Mouse (Mus musculus) embryo, embryonic 10.5 days (tissue): Measurements from ENCODE around the gene Gpatch8.

Experiments used
- DNase-seq: peaks from one replicate; pipeline ENCODE4 v3.0.0-alpha.2; 2015; ENCODE audit warnings: low spot score

The Gpatch8 gene

DNA sequence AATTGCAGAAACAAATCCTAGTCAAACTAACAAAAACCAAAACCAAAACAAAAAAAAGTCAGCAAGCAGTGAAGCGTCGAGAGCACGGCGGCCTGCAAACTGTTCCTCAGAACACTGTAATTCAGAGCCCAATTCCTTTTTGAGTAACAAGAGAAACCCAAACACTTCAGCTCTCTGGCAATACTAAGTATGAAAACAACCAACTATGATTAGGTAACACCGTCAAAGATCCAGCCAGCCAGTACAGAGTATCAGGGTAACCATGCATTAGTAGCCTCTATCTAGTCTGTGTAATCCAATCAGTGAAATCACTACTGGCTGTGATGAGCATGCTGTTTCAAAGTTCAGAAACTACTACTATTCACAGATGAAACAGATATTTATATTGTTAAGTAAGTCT lies 60.5 kb downstream of the Gpatch8 start:
- DNase-seq = no peak

DNA sequence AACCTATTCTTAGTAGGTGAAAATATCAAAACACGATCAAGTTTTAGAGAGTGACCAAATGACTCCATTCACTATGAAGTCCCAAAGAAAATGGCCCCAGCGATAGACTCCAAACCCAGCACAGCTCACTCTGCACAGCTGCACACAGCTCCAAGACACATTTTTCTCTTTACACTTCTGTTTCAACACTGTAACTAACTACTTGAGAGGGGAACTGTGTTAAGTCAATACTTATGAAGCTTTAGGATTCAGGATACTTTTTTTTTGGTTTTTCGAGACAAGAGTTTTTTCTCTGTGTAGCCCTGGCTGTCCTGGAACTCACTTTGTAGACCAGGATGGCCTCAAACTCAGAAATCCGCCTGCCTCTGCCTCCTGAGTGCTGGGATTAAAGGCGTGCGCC lies 61.1 kb downstream of the Gpatch8 start:
- DNase-seq = no peak

DNA sequence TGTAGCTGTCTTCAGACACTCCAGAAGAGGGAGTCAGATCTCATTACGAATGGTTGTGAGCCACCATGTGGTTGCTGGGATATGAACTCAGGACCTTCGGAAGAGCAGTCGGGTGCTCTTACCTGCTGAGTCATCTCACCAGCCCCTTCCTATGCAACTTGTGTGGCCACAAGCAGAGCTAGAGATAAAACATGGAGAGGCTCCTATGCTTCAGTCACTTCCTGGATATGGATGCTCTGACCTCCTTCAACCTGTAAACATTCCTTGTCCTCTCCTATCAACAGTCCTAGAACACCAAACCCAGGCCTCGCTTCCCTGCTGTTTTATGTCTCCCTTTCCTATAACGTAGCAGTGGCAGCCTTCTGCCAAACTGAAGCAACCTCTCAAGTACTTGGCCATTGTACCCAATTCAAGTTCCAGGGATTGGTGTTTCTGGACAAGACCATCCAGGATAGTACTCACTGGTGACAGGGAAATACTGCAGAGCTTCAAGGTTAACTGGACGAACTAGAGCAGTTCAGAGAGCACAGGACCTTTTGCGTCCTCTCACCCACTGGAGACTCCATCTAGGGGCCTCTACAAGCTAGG lies 62.0 kb downstream of the Gpatch8 start:
- no peak for DNase-seq

DNA sequence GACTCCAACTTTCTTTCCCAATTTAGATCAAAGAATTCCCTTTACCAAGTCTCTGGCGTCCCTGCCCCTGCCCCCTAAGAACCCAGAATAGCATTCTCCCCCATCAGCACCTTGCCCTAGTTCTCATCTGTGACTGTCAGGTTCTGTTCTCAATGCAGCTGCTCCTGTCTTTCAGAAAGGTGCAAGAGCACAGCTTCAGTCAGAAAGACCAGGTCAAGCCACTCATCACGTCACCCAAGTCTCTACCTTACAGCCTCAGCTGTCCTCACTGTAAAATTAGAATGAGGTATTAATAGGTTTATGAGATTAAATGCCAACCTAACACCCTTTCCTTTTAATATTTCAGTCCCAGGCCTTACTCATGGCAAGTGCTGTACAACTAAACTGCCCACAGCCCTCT lies 63.0 kb downstream of the Gpatch8 start:
- no peak for DNase-seq

DNA sequence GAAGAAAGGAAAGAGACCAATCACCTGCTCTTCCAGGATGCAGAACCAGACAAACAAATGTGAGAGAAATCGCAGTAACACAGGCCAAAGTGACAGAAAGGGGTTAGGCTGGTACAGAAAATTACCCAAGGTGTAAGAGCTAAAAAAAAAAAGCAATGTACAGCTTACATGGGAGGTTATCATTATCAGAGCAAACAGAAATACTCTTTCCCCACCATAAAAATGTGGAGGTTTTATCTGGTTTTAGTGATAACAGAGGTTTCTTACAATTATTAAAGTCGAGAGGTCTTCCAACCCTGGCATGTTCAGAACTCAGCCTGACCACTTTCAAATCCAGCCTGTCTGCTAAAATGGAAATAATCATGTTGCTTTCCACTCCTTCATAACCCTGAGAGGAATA lies 68.3 kb downstream of the Gpatch8 start:
- DNase-seq = no peak

DNA sequence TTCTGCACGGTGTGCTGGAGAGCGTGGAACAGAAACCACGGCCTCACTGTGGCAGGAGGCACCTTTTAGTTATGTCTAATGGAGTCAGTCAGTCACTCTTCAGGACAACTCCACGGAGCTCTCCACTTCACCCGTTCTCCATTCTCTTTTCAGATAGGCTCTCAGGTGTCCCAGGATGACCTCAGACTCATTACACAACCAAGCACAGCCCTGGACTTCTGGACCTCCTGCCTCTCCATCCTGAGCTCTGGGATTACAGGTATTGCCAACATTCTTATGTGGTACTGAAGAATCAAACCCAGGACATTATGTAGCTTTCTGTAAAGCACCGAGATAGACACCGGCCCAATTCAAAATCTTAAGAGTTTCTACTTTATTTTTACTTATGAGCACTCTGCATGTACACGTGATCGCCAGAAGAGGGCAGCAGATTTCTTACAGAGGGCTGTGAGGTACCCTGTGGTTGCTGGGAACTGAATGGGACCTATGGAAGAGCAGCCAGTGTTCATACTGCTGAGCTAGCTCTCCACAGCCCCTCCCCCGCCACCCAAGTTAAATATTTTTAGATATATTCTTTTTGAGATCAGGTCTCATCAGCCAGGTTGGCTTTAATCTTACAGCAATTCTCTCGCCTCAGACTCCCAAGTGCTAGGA lies 69.3 kb downstream of the Gpatch8 start:
- peak; percentile 87 for DNase-seq

DNA sequence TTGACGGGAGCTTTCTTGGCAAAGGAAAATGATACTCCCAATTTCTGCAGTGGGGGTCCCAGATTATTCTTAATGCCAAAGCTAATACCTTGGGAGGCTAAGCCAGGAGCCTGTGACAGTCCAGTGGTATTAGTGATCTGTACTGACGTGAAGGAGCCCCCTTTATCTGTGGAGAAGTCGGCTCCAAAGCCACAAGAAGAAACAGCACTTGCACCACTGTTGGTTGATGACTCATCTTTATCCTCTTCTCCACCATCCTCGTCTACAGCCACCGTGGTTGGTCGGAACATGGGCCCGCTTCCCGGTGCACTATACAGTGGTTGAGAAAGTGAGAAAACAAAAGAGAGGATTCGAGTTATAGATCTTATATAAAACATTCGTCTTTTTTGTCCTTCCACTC lies 74.4 kb downstream of the Gpatch8 start:
- DNase-seq = no peak

DNA sequence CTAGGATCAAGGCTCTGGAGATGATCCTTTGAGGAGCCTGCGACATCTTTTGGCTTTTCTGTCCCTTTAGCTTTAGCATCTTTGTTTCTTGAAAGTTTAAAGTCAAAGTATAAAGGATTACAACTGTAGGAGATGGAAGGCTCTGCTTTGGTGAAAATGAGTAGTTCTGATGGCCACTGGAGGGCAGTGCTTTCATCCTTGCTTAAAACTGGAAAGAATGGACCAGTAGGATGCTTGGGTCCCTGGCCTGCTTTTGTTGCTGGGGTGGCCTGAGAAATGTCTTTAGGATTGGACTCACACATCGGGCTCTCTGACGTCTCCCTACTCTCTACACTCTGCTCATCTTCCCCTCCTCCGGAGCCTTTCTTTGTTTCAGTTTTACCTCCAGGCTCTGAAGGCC lies 75.3 kb downstream of the Gpatch8 start:
- DNase-seq = no peak

DNA sequence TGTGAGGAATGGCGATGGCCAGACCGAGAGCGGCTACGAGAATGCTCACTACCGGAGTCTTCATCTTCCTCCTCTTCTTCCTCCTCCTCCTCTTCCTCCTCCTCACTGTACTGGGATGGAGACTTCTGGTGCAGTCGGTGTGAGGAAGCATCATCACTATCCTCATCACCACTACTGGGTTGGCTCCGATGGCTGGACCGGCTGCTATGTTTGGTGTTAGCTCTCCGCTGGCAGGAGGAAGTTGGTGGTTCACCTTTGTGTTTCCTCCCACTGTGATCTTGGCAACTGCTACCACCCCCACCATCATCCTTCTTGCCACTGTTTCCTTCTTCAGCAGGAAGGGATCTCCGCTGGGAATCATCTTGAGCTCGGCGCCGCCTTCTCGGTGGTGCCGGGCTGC lies 76.1 kb downstream of the Gpatch8 start:
- no peak for DNase-seq

DNA sequence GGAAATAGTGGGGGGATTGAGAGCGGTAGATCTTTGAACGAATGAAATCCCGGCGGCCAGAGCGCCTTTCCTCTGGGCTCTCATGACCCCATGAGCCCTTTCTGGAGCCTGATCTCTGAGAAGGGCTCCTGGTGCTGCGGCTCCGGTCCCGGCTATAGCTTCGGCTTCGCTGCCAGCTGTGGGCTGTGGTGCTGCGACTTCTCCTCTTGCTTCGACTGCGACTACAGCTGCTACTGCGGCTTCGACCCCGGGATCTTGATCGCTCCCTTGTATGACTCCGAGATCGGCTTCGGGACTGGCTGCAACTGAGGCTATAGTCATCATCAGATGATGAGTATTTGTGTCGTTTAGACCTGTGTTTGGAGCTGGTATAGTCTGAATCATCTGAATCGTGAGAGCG lies 76.6 kb downstream of the Gpatch8 start:
- DNase-seq = no peak

DNA sequence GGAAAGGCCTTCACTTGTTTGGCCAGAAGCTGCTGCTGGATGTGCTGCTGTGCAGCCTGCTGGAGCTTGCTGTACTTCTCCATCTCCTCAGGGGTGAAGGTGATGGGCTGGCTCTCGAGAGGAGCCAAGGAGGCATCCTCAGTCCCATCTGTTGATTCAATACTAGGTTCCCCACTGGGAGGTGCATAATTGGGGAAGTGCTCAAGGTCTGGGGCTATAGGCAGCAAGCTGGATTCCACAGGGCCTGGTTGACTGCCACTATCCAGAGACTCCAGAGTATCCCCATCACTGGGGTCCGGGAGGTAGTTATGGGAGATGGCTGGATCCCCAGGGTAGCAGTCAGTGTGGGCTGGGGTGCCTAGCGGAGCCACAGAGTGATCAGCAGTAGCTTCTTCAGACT lies 77.5 kb downstream of the Gpatch8 start:
- DNase-seq = no peak

DNA sequence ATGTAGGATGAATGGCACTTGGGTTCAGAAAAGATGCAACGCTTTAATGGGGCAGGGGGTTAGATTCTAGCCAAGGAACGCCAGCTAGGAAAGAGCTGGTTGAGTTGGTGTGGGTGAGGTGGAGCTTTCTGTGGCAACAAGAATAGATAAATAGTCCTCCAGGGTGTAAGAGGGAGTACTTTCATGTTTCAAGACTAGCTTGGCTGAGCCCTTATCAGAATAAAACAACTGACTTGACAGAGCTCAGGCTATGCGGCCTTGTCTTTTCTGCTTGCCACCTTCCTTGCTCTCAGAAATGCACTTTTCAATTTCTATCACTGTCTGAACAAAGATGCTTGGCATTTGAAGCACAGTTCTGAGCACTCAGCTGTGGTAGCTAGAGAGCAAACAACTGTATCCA lies 81.2 kb downstream of the Gpatch8 start:
- no peak for DNase-seq

DNA sequence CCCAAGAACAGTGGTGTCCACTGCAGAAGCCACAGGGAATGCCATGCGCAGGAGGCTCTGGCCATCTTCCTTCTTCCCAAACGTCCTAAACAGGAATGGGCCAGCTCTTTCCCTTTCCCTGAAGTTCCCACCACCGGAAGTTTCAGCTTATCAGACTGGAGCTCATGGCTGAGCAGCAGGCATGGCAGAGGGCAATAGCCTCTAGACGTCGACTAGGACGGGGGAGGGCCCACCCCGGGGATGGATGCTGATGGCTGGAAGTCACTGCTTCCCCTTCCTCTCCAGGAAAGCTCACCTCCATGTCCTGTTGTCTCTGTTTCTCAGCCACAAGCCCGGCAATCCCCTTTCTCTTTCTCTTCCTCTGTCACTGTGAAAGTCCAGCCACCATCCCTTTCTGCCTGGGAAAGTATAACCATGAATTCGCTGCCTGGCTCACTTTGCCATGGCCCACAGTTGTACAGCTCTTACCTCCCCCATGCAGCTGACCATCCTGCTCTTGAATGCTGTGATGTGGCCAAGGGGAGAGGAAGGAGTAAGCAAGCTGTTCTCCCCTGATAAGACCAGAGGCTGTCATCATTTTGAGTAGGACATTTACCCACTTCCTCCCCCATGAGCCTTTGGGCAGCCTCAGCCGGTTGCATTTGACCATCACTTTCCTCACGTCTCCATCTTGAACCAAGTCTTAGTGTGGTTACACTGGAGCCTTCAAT lies 86.4 kb downstream of the Gpatch8 start, which contains the start of gene Itga2b:
Itga2b (minus strand) TSS at position 475 of the 710 bp plus-strand sequence.
- no peak for DNase-seq

DNA sequence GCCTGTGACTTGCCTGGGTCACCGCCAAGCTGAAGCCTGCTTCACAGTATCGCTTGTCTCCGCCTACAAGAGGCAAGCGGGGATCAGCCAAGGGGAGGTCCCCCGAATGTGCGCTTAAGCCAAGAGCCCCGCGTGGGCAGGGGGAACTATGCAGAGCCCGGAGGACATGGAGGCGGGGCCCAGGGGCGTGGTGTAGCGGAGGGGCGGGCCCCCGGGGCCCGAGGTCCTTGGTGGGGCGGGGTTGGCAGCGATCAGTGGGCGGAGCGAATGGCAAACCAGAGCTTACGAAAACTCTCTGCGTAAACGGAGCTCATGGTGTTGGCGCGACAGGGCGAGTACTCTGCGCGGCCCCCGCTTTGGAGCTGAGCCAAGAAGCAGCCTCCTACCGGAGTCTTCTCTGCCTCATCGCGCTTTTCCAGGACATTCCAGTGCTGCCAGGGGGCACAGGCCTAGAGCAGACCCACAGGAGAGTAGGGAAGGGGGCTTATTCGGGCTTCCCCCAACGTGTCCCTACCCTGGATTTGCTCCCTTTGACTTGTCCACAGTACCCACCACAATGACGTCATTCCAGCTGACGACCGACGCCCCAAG lies 89.1 kb downstream of the Gpatch8 start:
- peak; percentile 93 for DNase-seq

DNA sequence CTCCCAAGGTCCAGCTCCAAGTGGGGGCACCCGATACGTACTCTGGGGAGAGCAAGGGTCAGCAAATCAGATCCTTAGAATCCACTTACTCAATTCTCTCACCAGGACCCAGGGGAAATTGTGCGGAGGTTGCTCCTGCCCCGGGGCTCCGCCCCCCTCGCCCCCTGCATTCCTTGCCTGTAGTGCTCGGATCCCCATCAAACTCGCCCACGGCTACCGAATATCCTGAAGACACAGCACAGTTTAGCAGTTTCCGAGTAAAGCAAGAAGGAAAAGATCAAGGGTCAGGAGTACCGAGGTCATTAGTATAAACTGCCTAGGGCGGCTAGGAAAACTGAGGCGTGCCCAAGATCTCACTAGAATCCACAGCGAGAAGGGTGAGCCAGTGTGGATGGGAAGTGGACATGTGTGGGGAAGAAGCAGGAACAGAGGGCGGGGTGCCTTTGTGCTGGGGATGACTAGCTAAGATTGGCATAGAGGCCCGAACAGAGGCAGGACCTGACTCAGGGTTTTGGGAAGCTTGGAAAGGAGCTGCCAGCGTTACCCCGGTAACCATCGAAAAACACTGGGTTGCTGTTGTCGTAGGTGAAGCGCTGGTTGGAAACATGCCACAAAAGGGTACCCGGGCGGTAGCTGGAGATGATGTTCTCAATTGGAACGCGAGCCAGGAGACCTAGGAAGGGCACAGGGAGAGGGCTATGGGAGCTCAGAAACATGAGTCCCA lies 90.3 kb downstream of the Gpatch8 start:
- DNase-seq = peak; percentile 62

DNA sequence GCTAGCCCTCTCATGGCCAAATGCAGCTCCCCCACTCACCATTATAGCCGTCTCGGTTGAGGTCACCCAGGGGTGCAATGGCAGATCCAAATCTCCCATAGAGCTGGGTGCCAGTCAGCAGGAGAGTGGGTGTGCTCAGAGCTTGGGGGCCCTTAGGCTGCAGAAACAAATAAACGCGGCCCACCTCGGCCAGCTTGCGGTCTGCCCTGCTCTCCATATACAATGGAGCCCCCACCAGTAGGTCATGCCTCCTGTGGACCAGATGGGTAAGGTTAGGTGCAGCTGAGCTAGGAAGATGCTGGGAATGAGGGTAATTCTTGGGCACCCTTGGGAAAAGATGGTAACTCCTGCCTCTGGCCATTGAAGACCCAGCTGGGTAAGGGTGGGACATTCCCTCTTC lies 91.3 kb downstream of the Gpatch8 start:
- no peak for DNase-seq

DNA sequence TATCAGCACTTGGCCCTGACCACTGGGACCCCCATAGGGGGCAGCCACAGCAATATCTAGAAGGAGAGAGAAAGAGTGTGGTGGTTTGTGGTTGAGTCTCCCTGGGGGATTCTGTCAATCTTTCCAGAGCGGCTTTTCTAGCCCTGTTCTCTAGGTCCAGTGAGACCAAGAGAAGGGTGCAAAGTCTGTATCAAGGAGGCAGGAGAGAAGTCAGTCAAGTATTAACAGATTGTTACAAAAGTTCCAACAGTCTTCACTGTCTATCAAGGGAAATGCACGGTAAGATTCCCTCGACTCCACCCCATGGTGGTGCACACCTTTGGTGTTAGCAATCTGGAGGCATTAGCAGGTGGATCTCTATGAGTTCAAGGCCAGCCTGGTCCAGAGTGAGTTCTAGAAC lies 94.4 kb downstream of the Gpatch8 start:
- no peak for DNase-seq

DNA sequence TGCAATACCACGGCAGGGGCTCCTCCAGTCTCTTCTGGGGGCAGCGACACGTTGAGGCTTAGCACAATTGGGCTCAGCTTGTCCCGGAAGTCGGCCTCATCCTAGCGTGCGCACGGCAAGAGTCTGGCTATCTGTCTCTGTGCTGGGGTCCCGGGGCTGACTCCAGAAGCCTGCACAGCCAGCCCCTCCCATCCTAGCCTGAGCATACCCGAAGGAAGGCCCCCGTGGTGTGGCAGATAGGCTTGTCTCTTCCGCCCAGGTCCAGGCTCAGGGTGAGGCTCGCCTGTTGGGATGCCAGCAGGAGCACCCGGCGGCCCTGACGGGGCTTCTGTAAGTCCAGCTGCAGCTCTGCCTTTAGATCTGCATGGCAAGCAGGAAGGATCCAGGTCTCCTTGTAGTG lies 95.7 kb downstream of the Gpatch8 start:
- DNase-seq = no peak

DNA sequence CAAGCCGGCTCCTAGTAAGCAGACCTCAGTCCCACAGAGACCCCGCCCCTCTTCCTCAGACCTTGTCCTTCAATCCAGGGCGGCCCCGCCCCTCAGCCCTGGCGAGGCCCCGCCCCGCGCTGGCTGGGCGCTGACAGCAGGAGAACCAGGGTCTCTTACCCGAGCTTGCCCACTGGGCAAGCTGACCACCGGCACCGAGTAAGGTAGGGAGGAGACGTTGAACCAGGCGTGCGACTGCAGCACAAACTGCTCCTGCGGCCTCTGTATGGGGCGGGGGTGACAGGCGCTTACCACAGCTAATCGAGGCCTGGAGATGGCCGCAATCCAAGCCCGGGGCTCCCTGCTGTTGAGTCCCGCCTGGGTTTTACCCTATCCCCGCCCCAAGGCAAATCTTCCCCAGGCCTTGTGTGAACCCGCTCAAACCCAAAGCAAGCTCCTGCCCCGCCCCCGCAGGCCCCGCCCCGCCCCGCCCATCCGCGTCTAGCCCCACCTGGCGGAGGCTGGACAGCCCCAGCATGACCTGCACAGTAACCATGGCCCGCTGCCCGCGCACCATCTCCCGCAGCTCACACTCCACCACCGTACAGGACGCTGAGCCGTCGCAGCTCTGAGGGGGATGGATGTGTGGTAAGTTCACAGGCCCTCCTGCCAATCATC lies 100.3 kb downstream of the Gpatch8 start:
- DNase-seq = peak; percentile 94

DNA sequence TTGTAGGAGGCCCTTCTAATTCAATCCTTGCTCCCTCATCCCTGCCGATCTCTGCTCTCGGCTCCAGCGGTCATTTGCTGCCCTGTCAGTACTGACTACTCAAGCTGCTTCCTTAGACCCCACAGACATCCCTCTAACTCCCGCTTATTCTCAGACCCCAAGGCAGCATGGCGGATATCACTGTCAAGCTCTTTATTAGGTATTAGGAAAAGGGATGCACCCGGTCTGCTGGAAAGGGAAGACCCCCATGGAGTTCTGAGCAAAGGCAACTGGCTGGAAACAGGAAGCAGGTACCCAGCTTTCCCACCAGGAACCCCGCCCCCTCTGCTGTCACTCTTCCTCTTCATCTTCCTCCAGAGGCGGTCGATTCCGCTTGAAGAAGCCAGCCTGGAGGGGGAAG lies 103.1 kb downstream of the Gpatch8 start:
- DNase-seq = no peak

DNA sequence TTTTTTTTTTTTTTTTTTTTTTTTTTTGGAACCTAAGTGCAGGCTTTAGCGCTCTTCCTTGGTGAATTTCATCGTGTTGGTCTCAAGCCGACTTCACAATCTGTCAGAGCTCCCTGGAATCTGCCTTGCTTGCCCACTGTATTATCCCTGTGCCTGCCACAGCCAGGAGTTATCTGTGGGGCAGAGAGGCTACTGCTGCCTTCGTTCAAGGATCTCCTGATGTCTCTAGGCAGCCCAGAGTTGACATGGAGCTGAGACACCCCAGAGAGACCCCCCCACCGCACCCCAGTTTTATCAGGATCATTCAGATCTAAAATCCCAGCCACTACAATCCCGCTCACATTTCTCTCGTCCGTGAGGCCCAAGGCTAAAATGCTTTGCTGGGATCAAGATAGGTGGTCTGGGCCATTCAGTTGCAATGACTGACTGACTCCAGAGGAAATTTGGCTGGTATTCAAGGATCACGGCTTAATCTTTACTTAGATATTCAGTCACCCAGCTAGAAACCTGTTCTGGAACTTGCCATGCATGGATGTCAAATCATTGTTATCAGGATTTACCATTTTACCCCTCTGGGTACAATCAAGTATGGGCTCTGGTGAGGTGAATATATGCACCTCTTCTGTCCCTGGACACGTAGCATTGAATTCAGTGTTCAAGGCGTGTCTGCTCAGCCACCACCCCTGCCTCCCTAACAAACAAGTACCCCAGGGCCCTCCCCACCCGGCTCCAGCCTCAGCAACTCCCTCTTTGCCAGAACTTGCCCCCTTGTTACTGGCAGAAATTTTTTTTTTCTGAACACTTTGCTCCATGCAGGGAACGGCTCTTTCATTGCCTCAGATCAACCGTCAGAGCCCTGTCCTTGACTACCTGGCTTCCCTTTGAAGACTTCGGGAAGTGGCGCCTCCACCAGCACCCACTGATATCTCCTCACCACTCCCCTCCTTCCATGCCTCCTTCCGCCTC lies 106.9 kb downstream of the Gpatch8 start:
- no peak for DNase-seq
